Mouse (Mus musculus): ENCODE data around the gene Apold1. TPM values are rescaled to one million over a fixed set of nuclear protein-coding genes. Genes with fewer than 3 reads are reported as not detected.

The Apold1 gene
- total RNA-seq, 2 experiments from 2014 or later = 5.7 to 9.3 TPM

DNA sequence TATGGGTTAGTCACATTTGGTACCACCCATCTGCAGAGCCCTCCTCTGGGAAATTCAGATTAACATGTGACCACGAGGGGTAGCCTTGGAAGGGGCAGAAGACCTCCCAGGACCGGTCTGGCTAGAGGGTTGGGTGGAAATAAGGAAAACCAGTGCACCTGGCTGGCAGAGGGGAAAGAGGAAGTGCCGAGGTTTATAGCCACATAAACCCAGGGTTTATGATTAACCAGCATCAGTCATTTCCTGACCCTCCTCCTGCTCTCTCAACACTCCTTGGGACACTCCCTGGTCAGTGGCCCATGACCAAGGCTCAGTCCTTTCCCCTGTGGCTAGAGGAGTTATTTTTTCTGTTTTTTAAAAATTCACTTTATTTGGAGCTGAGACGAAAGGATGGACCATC lies 47.7 kb downstream of the Apold1 start:
- no peak for DNase-seq

Other genes starting within 250 kb of the Apold1 start
- gene Dusp16, start 189.1 kb upstream of the Apold1 start, total RNA-seq (2021) = 10 to 100 TPM; 20.7 to 23.8 TPM
- gene Crebl2, start 151.6 kb upstream of the Apold1 start, total RNA-seq (2021) = 10 to 100 TPM; 13.3 to 15.7 TPM
- gene Gpr19, start 83.1 kb upstream of the Apold1 start, total RNA-seq (2021) = 1 to 10 TPM; 3.9 to 5.0 TPM
- gene Cdkn1b, start 61.3 kb upstream of the Apold1 start, total RNA-seq (2021) = 10 to 100 TPM; 33.8 to 41.5 TPM
- gene Ddx47, start 29.9 kb downstream of the Apold1 start, total RNA-seq (2021) = 10 to 100 TPM; 38.9 to 39.8 TPM
- gene Gprc5a, start 83.9 kb downstream of the Apold1 start, total RNA-seq (2021) = 1 to 10 TPM; 2.6 to 3.8 TPM
- gene Gprc5d, start 136.6 kb downstream of the Apold1 start, total RNA-seq (2021) = not detected
- 1 to 10 TPM; 7.7 to 9.0 TPM for gene Fam234b, start 216.3 kb downstream of the Apold1 start, total RNA-seq (2021)
- 10 to 100 TPM; 64.7 to 68.9 TPM for gene Hebp1, start 216.3 kb downstream of the Apold1 start, total RNA-seq (2021)

All from heart, adult 18-20 months (tissue).